Mouse (Mus musculus): ENCODE data around the gene Rbm41. TPM values are rescaled to one million over a fixed set of nuclear protein-coding genes. Genes with fewer than 3 reads are reported as not detected.
A peak's percentile ranks its signal among the peaks of the same experiment; 100 is the strongest.

The Rbm41 gene
- total RNA-seq (2022), result 1 to 10 TPM; 5.3 to 6.3 (median 5.7) TPM

DNA sequence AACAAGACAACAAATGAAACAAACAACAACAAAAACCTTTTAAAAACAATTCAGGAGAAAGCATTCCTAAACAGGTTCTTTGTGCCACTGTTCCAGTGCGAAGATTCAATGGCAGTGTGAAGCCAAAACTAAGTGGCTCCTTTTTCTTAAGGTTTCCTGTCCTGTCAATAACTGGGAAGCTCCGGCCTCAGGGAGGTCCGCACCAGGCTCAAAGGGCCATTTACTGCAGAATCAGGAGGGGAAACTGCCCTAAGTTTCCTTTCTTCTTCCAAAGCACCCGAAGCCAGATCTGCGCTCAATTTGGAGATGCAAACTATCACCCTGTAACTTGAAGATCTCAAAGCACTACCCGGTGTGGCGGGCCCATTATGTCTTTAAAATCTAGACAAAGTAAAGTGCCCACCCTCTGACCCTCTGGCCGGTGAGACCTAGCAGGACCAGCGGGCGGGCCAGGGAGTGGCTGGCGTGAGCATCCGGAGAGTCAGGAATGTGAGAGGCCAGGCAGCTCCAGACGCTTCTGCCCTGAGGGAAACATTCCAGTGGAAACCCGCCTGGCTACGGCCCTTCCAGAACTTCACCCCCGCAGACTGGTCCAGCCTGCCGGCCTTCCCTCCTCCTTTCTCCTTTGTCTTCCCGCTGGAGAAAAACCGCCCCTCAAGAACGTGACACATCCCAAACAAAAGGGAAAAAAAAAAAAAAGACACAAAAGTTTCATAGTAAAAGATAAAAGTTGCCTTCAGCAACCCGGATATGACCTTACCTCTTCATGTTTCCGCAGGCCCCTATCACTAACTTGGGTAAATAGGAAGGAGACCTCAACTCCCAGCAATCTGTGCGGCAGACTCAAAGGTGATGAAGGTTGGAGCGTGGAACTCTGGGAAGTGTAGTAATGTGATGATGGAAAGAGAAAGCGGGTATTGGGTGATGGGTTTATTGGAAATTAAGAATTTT is at the start of gene Rbm41:
Gene Rbm41 (minus strand): TSS at position 856 of the 951 bp plus-strand sequence.
- peak in 1 of 2 experiments; percentile 2 for DNase-seq (ENCODE audit: low spot score in 2 of 2)

DNA sequence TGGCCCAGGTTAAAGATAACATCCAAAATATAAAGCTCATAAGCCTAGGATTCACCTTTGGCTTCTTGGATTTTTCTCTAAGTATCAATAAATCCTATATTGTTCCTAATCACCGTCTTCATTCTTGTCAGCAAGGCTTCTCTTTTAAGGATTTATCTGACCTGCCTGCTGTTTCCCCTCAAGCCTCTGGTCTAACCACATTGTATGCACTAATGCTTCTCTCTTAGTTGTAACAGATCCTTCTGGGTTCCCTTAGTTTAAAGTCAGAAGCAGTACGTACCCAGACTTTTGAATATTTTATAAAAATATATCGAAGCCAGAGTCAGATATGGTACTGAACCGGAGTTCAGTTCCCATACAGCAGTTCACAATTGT is 283 bp upstream of the Rbm41 start:
- DNase-seq (ENCODE audit: low spot score in 2 of 2), result no peak

DNA sequence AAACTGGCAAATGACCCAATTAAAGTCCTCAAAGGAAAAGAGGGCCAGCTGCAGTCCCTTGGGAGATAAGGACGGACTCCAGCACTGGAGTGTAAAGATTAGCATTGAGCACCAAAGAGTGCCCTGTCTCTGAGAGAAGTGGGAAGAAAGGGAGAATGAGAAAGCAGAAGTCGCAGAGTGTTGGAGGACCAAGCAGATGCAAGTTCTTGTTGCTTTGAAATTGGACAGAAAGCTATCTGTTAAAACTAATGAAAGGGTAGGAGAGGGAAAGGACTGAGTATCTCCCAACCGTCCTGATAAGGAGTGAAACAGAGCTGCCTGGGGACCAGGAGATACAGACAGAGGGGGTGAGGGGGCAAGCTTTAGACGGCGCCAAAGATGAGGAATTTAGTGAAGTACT is 16.3 kb downstream of the Rbm41 start:
- DNase-seq (ENCODE audit: low spot score in 2 of 2), result no peak

DNA sequence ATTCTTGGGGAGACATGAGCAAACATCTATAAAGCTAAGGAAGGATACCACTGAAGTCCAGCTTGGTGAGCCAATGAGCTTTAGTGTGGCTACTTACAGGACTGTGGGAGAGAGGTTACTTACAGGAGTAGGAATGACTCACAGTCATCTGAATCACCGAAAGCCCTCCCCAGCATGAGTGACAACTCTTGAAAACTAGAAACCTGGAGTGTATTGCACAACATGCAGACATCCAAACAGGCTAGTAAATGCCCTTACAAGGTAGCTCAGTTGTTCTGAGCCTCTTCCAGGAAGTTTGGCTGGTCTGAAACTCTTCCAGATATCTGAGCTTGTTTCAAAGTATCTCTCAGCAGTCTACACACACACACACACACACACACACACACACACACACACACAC is 64.9 kb downstream of the Rbm41 start:
- no peak for DNase-seq (ENCODE audit: low spot score in 2 of 2)

DNA sequence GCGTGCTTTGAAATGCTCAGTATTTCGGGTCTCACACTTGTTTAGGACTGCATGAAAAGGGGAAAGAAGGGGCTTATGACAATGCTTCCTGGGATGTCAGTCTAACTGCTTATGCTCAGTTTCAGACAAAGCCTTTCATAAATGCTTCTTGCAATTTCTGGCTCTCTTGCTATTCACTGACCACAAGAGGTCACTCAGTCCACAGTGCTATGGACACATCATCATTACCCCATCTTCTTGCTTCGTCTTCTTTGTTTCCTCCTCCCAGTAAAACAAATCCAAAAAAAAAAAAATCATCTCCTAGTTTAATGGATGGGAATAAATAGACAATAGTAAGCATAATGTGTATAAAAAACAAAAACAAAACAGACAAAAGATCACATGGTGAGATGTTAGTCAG is 65.9 kb downstream of the Rbm41 start:
- no peak for DNase-seq (ENCODE audit: low spot score in 2 of 2)

DNA sequence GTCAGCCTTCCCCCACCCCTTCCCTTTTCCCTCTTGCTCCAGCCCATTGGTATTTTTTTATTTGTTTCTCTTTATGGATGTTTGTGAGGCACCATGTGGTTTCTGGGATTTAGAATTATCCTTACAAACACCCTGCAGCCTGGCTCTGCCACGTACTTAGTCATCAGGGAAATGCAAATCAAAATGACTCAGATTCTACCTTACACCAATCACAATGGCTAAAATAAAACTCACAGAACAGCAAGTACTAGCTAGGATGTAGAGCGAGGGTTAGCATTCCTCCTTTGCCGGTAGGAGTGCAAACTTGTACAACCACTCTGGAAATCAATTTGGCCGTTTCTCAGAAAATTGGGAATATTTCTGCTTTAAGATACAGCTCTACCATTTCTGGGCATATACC is 77.8 kb downstream of the Rbm41 start:
- no peak for DNase-seq (ENCODE audit: low spot score in 2 of 2)

DNA sequence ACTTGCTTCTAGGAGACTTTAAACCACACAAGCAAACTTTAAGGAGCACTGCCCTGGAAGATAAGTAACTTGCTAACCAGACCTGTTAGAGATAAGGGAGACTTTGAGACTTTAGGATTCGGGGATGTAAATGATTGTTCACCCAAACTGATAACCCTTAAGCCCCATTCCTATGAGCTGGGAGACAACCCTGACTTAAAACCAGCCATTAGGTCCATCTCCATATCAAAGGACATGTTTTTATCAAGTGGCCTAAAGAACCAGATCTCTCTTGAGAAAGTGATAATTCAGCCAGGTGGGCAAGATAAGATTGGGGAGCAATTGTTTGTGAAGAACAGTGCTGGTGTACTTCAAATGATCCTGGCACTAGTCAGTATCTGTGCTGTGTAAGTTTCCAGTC is 107.0 kb downstream of the Rbm41 start:
- no peak for DNase-seq (ENCODE audit: low spot score in 2 of 2)

DNA sequence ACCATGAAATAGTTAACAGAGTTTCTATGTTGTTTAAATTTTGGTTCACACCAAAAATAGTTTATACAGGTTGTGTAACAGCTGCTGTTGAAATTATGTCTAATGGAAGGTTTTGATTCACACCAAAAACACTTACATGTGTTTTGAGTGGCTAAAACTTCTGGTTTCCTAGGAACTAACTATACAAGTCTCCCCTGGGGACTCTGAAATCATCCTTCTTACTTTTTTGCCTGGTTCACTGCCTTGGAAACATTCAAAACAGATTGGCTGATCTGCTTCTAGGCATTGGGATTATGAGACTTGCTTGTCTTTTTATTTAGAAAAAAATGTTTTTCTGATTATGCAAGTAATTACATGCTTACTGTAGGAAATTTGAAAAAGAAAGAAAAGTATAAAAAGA is 115.2 kb downstream of the Rbm41 start:
- no peak for DNase-seq (ENCODE audit: low spot score in 2 of 2)

DNA sequence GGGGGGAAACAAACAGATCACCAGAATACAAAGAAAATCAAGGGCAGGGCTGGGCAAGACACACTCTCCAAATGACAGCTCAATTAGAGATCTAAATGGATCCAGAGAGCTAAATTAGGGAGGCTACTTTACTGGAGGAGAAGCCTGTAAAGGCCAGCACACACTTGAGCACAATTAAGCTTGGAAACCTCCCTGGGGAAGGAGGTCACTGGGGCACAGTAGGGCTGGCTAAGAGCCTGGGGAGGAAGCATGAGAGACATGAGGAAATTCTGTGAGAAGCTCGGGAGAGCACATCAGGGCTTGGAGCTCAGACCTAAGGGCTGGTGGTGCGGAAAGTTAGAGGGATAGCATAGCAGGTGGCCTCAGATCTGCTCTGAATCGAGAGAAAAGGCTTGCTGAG is 120.5 kb downstream of the Rbm41 start:
- DNase-seq (ENCODE audit: low spot score in 2 of 2), result no peak

DNA sequence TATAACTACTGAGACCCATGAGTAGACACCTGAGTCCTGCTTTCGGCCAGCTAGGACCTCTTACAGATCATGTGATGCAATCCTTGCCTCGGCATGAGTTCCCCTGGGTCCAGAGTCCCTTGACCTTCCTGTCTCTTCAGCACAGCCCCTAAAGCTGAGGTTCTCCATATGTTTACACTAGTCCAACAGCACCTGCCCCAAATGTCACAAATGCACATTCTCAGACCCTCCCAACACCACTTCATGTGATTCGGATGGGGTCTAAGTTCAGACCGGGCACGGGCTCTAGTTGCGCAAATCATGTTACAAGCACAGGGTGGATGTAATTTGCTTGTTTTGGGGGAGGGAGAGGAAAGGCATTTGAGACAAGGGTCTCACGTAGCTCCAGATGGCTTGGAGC is 121.3 kb downstream of the Rbm41 start:
- DNase-seq (ENCODE audit: low spot score in 2 of 2), result no peak

DNA sequence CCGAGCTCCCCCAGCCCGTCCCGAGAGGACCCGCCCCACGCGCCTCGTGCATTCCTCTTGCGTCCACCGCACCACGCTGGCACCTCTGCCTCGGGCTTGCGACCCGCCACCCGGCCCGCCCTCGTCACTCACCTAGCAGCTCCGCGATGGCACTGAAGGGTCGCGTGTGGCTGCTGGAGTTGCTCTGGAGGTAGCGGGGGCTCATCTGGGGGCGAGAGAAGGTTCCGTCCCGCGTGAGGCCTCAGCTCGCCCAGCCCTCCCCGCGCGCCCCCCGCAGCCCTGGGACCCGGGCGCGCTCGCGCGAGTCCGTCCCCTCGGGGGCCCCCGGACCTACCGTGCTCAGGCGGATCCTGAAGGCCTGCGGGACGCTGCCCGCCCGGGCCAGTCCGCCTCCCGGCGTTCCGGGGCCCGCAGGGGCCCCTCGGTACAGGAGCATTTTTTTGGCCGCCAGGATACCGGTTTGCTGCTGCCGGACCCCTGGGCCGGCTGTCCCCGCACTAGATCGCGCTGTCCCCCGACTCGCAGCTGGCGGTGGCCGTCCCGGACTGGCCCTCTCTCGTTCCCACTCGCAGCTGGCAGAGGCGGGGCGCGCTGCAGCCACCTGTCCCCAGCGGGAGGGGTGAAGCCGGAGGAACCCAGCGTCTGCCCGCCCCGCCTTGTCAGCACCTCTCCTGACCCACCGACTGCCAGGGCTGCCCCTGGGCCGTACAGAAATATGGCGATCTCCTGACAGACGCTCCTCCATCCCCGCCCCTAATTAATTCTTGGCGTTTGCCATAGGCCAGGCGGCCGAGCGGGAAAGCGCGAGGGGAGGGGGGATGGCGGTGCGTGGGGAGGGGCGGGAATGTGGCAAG is 127.2 kb downstream of the Rbm41 start, which contains the start of gene Morc4:
Gene Morc4 (minus strand): TSS at position 740 of the 854 bp plus-strand sequence.
- peak in 1 of 2 experiments; percentile 40 for DNase-seq (ENCODE audit: low spot score in 2 of 2)

DNA sequence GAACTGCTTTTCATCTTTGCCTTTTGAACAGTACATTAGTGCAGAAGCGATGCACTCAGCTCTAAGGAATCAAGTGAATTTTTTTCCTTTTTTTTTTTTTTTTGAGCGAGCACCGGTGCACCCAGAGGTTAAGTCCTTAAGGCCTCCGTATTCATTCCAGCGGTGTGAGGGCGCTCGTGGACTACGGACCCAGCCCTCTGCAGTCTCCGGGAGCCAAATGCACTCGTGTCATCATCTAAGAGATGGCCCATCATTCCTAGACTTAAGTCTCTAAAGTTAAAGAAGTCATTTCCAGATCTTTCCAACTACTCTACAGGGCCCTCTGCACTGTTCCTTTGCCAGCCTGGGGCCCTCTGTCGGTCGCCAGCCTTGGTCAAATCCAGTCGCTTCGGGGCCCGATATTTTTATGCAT is 128.1 kb downstream of the Rbm41 start:
- DNase-seq (ENCODE audit: low spot score in 2 of 2), result peak in 1 of 2 experiments; percentile 15

DNA sequence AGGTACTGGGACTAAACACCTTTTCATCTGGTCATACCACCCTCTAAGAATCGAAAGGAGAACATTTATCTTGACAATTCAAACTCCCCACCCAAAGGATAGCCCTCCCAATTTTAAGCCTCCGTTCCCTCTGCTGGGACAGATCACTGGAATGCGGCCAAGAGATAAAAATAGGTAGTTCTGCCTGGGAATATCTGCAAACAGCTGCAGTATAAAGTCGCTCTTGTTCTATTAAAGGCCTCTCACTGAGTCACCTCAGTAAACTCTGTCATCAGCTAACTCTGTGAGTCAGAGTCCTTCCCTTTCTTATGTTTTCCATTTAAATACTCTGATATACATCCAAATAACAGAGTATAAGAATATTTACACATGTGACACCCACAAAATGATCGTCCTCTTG is 139.0 kb downstream of the Rbm41 start:
- no peak for DNase-seq (ENCODE audit: low spot score in 2 of 2)

DNA sequence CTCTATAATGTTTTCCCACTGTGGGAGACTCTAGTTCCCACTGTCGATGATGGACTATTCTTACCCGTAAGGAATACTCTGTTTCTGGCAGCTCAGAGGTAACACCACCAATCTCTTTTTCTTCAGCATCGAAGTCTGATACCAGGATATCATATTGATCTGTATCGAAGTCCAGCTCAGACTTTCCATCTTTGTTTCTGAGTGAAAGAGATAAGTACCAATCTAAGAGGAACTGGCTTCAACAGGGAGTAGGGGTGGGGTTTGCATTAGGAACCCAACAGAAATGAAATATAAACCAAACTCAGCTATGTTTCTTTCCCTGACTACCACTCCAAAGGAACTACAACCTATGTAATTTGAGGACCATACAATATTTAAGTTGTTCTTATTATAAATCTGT is 143.6 kb downstream of the Rbm41 start:
- DNase-seq (ENCODE audit: low spot score in 2 of 2), result no peak

DNA sequence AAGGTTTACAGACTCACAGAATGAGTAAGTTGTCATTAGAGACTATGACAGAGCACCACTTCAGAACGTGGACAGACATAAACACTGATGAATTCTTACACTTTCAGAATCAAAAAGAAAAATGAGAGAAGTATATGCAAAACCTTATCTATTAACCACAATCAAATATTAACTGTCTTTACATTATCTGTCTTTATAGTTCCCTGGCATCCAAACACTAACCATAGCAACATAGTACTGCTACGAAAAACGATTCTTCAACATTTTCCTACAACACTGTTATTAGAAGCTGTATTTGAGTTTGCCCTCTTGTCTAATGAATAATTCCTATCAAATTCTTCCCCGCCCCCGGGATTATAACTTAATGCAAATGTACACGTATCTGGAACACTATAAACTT is 157.3 kb downstream of the Rbm41 start:
- DNase-seq (ENCODE audit: low spot score in 2 of 2), result no peak

Other genes starting within 250 kb of the Rbm41 start
- gene Ripply1, start 216.2 kb downstream of the Rbm41 start, total RNA-seq (2022), result not detected
- gene Cldn2, start 197.8 kb downstream of the Rbm41 start, total RNA-seq (2022), result under 1 TPM in 1 of 4 experiments, not detected in 3; 0.08 TPM
- 1 to 10 TPM; 3.2 to 5.5 (median 3.9) TPM for gene Morc4, start 126.9 kb downstream of the Rbm41 start, total RNA-seq (2022)
- gene Nup62cl, start 64.1 kb upstream of the Rbm41 start, total RNA-seq (2022), result not detected
- gene Pih1h3b, start 64.3 kb upstream of the Rbm41 start, total RNA-seq (2022), result not detected